Mouse (Mus musculus) urinary bladder, postnatal 25 days (tissue): ENCODE measurements around the gene Dhx57.
"Not testable (repeated sequence)": the region's sequence is repeated elsewhere in the genome, so short reads cannot be mapped to it uniquely, and the experiment has no call there.

Source experiments
- DNase-seq: peaks from one replicate; pipeline ENCODE4 v3.0.0; 2022; ENCODE audit warnings: low spot score

Gene Dhx57

DNA sequence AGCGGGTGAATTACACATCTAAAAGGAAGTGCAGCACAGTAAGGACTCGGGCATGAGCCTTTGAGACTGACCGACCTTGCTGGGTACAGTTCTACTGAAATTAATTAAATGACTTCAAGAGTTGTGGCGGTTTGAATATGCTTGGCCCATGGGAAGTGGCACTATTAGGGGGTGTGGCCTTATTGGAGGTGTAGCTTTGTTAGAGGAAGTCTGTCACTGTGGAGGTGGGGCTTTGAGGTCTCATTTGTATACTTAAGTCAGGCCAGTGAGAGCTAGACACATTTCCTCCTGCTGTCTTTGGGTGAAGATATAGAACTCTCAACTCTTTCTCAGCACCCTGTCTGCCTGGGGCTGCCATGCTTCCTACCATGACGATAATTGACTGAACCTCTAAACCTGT is 35.9 kb downstream of the Dhx57 start:
- no peak for DNase-seq

DNA sequence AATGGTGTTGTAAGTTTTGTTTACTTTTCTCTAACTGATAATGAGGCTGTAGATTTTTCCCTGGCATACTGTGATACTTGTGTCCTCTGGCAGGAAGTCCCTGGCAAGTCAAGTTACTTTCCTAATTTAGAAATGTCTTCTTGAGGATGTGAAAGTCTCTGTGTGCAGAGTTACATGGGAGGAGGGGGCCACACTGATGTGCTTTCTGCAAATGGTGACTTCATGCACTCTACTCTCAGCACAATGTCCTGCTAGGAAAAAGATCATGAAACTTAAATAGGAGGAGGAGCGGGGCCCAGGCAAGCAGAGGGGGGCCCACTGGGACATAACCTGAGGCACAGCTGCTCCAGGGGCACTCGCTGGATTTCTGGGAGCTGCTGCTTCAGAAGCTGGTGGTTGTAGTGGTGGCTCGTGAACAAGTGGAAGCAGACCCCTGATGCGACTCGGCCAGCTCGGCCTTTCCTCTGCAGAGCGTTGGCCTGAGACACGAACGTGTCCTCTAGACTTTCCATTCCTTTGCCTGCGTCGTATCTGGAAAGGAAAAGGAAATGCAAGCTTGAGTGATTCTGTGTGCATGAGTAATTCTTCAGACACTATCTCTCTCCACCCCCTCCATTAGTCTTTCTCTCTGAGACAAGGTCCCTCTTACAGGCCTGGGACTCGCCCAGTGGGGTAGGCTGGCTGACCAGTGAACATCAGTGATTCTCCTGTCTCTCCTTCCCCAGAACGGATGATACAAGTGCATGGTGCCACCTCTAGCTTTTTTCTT is 37.3 kb downstream of the Dhx57 start:
- DNase-seq = no peak

DNA sequence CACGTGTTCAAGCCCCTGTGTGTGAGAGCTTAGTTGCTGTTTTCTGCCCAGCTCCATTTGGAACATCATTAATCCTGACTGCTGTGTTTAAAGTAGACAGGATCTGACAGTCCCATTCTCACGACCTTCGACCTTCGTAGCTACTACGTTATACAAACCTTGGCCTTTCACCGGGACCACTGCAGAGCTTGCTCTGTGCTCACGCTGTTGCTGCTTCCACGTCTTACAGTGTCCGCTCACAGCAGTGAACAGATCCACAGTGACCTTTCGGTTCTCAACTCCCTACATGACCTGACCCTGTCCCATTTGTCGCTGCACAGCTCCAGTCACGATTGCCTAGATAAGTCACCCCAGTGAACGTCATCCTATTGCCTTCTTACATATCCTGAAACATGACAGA is 47.2 kb downstream of the Dhx57 start:
- no peak for DNase-seq

DNA sequence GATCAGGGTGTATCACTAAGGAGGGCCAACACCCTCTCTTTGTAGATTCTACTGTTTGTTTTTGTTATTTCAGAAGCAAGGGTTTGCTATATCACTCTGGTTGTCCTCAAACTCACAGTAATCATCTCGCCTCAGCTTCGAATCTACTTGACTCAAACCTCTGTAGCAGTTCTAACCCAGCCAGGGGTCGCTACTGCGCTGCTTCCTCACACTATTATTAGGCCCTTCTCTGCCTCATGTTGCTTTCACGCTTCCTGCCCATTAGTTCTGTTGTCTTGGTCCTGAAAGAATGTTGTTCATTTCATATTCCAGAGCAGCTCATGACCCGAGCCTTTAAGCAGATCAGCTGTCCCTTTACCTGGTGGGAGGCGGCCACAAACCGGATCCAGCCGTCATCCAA is 48.7 kb downstream of the Dhx57 start:
- no peak for DNase-seq

GRCm38 (mm10) chr17:80237475-80237874 is 52.8 kb downstream of the Dhx57 start:
- no peak for DNase-seq

GRCm38 (mm10) chr17:80236805-80237204 is 53.5 kb downstream of the Dhx57 start:
- no peak for DNase-seq

- DNase-seq = no peak
Measured at GRCm38 (mm10) chr17:80235477-80235876, 54.8 kb downstream of the Dhx57 start.

DNA sequence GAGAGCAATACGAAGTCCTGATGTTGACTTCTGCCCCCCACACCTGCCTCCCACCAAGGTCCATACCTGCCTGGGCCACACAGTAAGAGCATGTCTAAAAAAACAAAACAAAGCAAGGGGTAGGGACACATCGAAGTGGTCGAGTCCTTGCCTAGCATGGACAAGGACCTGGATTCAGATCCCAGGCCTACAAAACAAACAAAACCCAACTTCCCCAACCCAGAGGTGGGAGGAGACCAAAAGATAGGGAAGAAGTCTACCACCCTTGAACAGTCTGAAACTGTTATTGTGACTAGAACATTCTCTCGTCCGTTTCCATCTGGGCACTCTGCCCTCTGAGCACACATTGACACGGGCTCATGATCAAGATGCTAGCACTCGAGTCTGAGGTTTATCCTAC is 55.9 kb downstream of the Dhx57 start:
- DNase-seq = no peak

GRCm38 (mm10) chr17:80233844-80234243 is 56.4 kb downstream of the Dhx57 start:
- no peak for DNase-seq

- DNase-seq = no peak
Measured at GRCm38 (mm10) chr17:80229396-80229795, 60.9 kb downstream of the Dhx57 start.

GRCm38 (mm10) chr17:80225142-80225541 is 65.1 kb downstream of the Dhx57 start:
- DNase-seq = not testable (repeated sequence)

DNA sequence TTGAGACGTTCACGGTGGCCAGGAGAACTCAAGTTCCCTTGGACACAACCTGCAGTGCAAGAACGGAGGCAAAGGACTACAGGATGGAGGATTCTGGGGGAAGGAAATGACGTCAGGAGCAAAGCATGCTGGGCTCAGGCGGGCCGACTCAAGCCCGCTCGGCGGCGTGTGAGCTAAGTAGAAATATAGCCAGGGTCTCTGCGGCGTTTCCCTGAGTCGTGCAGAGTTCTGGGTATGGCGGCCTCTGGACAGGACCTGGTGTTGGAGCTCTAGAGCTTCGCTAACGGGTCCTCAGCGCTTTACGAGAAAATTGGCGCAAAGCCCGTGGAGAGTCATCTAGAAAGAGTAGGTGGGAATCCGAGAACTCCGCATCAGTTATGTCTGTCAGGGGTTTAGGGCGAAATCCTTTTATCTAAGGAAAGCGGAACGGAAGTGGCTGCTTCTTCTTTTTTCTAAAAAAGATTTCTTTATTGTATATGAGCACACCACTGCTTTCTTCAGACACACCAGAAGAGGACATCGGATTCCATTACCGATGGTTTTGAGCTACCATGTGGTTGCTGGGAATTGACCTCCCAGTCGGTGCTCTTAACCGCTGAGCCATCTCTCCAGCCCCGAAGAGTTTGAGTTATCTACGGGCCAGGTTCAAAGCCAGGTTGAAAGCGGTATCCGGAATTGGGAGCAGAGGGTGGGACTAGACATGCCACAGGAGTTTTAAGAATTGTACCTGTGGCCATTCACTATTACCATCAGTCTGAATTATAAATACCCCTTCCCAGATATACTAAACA is 65.8 kb downstream of the Dhx57 start, which contains the start of gene Gemin6:
Gene Gemin6, plus strand, starts transcription at position 116 of the 791 bp plus-strand sequence.
- peak; percentile 62 for DNase-seq

- no peak for DNase-seq
Measured at GRCm38 (mm10) chr17:80223829-80224228, 66.4 kb downstream of the Dhx57 start.

DNA sequence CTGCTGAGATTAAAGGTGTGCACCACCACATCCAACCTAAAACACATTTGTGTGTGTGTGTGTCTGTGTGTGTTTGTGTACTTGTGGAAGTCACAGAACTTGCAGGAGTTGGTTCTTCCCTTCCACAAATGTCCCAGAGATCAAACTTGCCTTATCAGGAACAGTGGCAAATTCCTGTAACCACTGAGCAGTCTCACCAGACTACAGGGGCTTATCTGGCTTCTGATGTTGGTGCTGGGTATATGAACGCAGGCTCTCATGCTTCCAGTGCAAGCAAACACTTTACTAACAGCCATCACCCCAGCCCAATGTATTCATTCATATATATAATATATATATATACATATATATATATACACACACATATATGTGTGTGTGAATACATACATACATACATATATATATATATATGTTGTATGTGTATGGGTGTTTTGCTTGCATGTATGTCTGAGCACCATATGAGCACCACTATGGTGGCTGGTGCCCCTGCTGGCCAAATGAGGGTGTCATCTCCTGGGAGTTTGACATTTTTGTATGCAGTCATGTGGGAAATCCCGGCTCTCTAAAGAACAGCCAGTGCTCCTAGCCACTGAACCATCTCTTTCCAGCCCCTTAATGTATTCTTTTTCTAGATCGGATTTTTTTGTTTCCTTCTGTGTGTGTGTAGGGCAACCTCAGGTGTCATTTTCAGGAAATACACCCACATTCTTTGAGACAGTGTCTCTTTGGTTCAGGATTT is 68.2 kb downstream of the Dhx57 start:
- DNase-seq = no peak

GRCm38 (mm10) chr17:80221202-80221601 is 69.1 kb downstream of the Dhx57 start:
- DNase-seq = no peak

DNA sequence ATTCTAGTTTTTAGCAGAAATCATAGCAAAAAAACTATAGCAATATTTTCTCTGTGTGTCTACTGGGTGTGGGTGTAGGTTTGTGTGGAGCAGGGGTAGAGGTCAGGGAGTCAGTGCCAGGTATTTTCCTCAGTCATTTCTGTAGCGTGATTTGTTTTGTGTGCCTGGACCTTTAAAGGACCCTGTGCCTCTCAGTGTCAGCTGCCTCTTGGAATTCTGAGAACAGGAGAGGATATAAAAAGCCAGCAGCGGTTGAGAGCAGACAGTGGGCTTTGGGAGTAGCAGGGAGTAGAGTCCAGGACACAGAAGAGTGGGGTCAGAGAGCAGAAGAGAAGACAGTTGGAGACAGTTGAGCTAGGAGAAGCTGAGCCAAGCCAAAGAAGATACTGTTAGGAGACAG is 70.1 kb downstream of the Dhx57 start:
- no peak for DNase-seq

DNA sequence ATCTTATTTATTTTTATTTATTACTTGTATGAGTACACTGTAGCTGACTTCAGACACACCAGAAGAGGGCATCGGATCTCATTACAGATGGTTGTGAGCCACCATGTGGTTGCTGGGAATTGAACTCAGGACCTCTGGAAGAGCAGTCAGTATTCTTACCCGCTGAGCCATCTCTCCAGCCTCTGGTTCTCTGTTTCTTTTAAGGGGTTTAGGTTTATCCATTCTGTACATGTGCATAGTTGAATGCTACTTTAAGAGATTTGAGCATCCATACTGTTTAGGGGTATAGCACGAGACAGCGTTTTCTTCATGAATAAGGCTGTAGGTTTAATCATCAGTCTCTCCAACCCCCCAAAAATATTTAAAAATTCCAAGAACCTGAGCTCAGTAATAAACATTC is 76.3 kb downstream of the Dhx57 start:
- not testable (repeated sequence) for DNase-seq

GRCm38 (mm10) chr17:80206671-80207581 is 83.3 kb downstream of the Dhx57 start, which contains the start of the genes Srsf7 and Ttc39d:
Gene Srsf7 (minus strand): TSS chr17:80207307.
Gene Ttc39d (plus strand): TSS chr17:80207460.
- peak; percentile 99 for DNase-seq

GRCm38 (mm10) chr17:80206301-80206670 is 84.0 kb downstream of the Dhx57 start:
- DNase-seq = peak; percentile 39

DNA sequence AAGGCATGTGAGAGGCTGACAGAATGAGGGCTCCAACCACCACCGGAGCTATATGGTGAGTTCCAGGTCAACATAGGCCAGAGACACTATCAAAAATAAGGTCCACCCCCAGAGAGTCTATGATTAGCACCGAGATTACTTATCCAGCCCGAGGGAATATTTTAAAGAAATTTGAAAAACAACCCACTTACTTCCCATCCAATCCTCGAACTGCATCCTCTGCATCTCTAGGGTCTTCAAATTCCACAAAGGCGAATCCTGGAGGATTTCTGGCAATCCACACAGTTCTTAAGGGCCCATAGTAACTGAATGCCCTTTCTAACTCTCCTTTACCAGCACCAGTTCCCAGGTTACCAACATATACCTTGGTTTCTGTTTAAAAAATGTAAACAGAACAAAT is 84.6 kb downstream of the Dhx57 start:
- DNase-seq = no peak

GRCm38 (mm10) chr17:80199160-80199778 is 91.0 kb downstream of the Dhx57 start:
- DNase-seq = no peak
